Comparison of ENCODE assay signal across 15 mouse cellular contexts in the genomic region with DNA sequence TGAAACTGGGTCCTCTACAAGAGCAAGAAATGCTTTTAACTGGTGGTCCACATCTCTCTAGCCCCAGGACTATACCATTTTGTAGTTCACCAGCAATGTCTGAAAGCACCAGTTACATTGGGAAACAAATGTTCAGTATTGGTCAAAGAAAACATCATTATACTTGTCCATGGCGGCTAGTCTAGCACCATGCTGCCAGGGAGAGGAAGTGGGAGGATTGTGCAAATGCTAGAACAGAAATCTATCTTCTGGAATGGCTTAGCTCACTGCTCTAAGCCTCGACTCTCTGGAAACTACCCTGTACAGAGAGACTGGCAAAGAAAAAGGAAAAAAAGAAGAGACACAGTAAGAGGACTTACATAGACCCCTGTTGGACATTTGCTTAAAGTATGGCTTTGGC.
"Had no signal": no experiment of that assay in that cellular context is flagged by ENCODE, and none has a peak within 500 bp of the region (broad histone marks: within the 10 kb centered on the region; RNA-seq: fewer than 3 reads in every experiment).

No protein-coding gene starts in this region.

- H3K9me3 ChIP-seq: neural tube, embryonic 13.5 days; neural tube, embryonic 15.5 days; stomach, embryonic 15.5 days had no signal

- H3K27me3 ChIP-seq: neural tube, embryonic 13.5 days; neural tube, embryonic 15.5 days; stomach, embryonic 15.5 days had no signal

- H3K4me1 ChIP-seq: neural tube, embryonic 15.5 days; stomach, embryonic 15.5 days had no signal

- DNase-seq: retina, postnatal 1 day; right cerebral cortex, adult 18-20 months; right cerebral cortex, postnatal 14 days; right cerebral cortex, postnatal 25 days; right cerebral cortex, postnatal 4 days; spleen, adult 18-20 months; thymus, adult 18-20 months; thymus, adult 2 months; thymus, postnatal 14 days; thymus, postnatal 36 days; thymus, postnatal 4 days had no signal

- H3K4me3 ChIP-seq: neural tube, embryonic 13.5 days; neural tube, embryonic 15.5 days; stomach, embryonic 15.5 days had no signal

- H3K27ac ChIP-seq: neural tube, embryonic 13.5 days; neural tube, embryonic 15.5 days; stomach, embryonic 15.5 days; stomach, postnatal 0 days had no signal

- H3K36me3 ChIP-seq: neural tube, embryonic 13.5 days; neural tube, embryonic 15.5 days; stomach, embryonic 15.5 days had no signal
